Mouse (Mus musculus): ENCODE measurements around the gene Cxcl1.
"Not testable (repeated sequence)": the region's sequence is repeated elsewhere in the genome, so short reads cannot be mapped to it uniquely, and the experiment has no call there.

Gene Cxcl1

DNA sequence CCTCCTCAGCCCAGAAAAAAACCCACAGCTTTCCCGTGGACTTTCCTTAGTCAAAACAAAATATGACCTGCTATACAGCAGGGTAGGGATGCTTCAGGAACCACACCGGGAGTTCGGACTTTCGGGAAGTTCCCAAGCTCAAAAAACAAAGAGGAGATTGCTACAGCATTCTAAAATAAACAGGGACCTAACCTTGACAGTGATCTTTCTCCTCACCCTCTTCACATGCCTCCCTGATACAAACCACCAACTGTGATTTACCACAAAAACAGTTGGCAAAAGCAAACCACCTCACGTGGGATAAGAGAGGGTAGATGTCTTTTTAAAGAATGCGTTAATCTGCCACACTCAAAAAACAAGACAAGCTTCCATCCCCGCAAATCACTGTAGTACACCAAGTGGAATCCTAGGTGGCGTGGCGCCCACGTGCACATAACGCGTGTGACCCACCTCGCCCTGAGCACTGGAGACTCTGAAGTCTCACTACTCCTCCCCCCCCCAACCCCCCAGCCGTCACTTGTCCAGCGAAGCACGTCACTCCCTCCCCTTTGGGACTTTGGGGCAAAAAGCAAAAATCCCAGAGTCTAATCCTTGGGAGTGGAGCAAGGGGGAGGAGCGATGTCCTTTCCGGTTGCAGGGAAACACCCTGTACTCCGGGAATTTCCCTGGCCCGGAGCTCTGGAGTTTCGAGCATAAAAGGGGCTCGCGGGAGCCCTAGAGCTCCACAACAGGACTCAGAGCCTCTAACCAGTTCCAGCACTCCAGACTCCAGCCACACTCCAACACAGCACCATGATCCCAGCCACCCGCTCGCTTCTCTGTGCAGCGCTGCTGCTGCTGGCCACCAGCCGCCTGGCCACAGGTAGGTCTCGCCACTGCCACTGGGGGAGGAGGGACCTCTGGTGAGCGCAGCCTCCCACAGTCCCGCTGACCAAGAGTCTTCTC is at the start of gene Cxcl1:
TSS of gene Cxcl1 (plus strand) at position 723 of the 945 bp plus-strand sequence.
- DNase-seq (ENCODE audit: low spot score): no peak

- no peak for DNase-seq (ENCODE audit: low spot score)
Observed at GRCm38 (mm10) chr5:90843891-90844290, 47.1 kb upstream of the Cxcl1 start.

- not testable (repeated sequence) for DNase-seq (ENCODE audit: low spot score)
Observed at GRCm38 (mm10) chr5:90850096-90850495, 40.9 kb upstream of the Cxcl1 start.

DNA sequence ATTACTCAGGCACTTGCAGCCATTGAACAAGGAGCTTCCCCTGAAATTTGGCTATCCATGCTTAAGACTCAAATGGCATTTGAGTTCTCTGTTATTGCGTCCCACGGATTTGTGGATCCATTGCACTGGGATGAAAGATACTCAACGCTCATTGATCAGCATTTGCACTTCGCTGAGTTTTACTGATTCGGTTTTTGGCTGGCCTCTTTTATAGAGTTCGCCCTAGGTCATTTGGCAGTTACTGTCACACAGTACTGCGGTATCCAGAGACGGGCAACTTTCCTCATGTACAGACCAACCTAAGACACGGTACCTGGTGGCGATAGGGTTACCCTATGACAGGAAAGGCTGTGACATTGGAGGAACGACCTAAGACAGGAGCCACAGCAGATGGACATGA is 39.6 kb upstream of the Cxcl1 start:
- DNase-seq (ENCODE audit: low spot score): not testable (repeated sequence)

DNA sequence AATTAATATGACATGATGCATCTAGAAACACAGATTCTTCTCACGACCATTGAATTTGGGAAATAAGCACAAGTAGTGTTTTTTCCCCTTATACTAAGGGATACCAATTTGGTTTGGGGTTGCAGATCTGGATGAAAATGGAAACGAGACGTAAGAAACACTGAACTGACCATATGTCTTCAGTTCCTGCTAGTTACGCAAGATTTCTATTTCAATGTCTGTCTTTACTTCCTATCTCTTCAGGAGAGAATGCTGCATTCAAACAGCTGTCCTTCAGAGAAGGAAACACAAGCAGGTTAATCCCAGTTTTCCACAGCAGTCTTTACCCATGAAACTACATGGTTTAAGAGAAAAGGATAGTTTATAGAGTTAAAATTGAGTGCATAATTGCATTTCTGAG is 37.8 kb upstream of the Cxcl1 start:
- DNase-seq (ENCODE audit: low spot score): no peak

- no peak for DNase-seq (ENCODE audit: low spot score)
Observed at GRCm38 (mm10) chr5:90855308-90856230, 35.5 kb upstream of the Cxcl1 start.

DNA sequence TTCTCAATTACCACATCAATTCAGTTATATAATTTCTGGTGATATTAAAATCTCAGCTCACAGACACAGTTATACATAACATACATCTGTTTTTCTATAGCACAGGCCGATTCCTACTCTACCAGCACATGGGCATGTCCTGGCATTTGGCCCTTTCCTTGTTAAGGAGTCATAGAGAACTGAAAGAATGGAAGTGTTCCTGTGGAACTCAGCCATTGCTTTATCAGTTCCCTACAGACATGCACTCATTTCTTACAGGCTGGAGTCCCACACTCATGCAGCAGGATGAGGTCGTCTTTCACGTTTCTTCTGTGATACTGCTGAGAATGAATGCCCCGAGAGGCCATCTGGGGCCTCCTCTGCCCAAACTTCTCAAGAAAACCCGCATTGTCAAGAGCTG is 33.6 kb upstream of the Cxcl1 start:
- no peak for DNase-seq (ENCODE audit: low spot score)

DNA sequence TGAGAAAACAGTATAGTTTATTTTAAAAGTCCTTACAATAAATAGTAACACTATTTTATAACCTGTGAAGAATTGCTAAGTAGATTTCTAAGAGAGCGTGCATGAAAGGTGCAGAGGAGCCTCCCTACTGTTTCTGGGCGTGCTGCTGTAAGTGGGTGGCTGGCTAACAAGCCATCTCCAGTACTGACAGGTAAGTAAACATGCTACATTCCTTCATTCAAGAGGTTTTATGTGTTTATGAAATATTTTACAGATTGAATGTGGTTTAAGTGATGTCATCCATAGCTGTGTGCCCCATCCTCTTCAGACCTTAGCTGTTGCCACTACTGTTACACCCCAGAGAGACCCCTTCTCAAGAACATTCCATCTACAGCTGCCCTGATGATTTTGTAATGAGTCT is 32.6 kb upstream of the Cxcl1 start:
- DNase-seq (ENCODE audit: low spot score): no peak

DNA sequence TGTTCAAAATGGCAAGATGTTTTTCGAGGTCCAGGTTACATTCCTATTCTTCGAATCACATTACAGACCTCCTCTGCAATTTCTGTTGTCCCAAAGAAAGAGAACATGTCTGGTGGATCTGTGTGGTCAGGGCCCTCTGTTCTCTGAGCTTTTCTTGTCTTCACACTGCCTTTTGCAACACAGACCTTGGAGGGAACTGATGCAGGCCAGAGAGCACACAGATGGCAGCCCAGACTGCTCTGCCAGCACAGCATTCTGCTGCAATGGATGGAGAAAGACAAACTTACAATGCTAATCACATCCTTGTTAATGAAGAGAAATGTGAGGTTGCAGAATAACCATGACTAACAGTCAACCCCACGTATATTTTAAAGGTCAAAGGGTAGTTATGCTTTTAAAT is 32.0 kb upstream of the Cxcl1 start:
- DNase-seq (ENCODE audit: low spot score): no peak

GRCm38 (mm10) chr5:90861876-90862375 is 29.1 kb upstream of the Cxcl1 start:
- DNase-seq (ENCODE audit: low spot score): no peak

DNA sequence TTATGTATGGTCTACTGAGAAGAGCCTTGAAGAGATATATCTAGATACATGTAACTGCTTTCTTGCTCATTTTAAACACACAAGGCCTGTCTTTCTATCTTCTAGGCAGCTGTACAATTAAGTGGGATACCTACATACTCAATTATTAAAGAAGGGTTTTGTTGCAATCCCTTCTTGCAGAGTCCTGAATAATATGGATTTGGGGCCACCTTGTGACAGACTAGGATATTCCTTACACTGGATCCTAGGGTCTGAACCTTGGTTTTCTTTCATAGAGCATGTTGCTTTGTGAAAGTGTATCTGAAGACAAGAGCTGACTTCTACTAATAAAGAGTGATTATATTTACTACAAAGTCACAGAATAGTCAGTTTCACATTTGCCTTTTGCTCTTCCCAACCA is 24.3 kb upstream of the Cxcl1 start:
- DNase-seq (ENCODE audit: low spot score): no peak

- no peak for DNase-seq (ENCODE audit: low spot score)
Observed at GRCm38 (mm10) chr5:90872377-90872776, 18.7 kb upstream of the Cxcl1 start.

DNA sequence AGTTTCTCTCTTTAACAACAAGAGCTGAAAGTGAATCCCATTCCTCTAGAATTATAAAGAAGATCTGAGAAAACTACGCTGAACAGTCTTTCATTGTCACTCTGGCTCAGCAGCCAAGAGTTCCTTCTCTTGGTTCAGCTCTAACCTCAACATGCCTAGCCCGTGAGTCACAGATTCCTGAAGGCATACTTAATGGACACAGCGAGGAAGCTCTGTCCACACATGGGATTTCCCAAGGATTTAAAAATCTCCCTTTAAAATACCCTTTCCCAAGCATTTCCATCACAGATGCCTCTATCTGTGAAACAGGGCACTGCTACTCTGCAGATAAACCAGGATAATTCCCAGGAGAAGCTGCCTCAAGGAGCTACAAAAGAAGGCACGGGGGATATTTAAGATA is 15.0 kb upstream of the Cxcl1 start:
- no peak for DNase-seq (ENCODE audit: low spot score)

DNA sequence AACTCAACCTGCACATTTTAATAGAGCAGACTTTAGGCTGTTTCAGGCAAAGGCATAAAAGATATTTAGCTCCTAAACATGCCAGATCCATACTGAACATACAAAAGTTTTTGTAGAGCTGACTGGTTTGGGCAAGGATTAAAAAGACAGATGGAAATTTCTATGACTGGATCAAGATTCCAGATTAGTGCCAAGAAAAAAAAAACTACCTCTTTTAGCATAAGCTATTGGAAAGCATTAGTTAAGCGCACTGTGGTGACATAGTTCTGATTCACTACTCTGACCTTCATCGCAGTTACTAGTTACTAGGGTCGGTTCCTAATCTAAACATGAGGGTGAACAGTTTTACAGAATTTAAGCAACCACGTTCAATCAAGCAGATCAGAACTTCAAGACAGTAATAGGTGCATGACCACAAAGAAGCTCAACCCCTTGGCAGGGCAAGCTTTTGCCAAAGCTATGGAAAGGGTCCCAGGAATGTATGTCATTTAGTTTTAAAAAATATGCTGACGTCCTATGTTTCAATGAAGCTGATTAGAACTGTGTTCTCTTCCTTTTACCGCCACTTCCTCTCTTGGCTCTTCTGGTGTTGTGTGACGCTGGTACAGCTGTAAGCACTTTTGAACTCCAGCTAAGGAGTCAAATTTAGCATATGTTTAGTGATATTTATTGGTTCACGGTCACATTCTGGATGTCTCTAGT is 14.4 kb upstream of the Cxcl1 start:
- DNase-seq (ENCODE audit: low spot score): no peak

DNA sequence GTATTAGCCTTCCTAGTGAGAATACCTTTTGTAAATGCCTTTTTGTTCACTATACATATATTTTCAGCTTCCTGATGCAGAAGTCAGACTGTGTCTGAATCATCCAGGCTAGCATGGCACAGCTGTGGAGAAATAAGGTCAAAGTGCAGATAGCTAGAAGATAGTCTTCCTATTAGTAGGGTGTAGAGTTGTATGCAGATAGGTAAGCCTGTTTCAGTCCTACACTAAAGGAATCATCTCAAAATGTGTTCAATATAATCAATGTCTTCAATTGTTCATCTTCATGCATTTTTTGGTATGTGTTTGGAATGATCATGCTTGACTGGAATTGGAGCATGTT is 13.9 kb upstream of the Cxcl1 start:
- DNase-seq (ENCODE audit: low spot score): no peak

GRCm38 (mm10) chr5:90879307-90880014 is 11.6 kb upstream of the Cxcl1 start:
- DNase-seq (ENCODE audit: low spot score): no peak

DNA sequence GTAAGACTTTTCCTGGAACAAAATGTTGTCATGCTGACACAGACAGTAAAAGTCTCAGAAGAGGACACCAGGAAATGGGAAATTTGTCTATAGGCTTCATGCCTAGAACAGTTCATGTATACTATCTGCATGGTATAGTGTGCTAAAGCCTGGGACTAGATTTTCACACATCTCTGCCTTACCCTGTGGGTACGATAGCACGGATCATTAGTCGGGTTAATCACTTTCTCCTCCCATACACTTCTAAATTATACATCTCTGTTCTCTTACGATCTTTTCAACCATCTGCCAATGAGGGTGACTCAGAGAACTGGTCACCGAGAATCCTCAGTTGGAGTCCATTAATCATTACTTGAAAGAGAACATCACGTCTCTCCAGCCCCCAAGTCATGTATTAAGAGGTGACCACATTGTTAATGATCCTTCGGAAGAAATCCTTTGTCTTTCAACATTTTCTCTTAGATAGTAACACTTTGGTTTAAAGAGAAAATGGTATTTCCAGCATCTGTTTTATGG is 10.6 kb upstream of the Cxcl1 start:
- DNase-seq (ENCODE audit: low spot score): no peak

- no peak for DNase-seq (ENCODE audit: low spot score)
Observed at GRCm38 (mm10) chr5:90881021-90881420, 10.0 kb upstream of the Cxcl1 start.

DNA sequence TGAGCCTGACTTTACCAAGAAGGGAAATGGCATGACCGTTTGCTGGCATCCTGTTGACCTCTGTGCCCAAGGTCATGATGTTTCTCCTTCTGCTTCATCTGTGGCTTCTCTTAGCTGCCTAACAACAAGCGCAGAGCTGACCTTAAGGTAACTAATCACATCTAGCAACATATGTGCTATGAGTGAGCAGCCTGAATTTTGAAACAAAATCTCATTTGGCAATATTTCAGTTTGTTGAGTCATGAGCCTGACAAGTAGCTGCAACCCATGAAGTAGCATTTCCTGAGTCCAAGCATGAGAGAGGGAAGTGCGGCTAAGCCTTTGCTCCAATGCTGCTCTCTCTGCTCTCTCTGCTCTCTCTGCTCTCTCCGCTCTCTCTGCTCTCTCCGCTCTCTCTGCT is 9.4 kb upstream of the Cxcl1 start:
- DNase-seq (ENCODE audit: low spot score): no peak

GRCm38 (mm10) chr5:90882146-90882545 is 8.9 kb upstream of the Cxcl1 start:
- DNase-seq (ENCODE audit: low spot score): no peak

GRCm38 (mm10) chr5:90884628-90885242 is 6.3 kb upstream of the Cxcl1 start:
- DNase-seq (ENCODE audit: low spot score): no peak
